Mouse (Mus musculus) heart, adult 18-20 months (tissue): ENCODE results near the gene Emc8. TPM values are rescaled to one million over a fixed set of nuclear protein-coding genes. Genes with fewer than 3 reads are reported as not detected.

Experiments
- DNase-seq, 2 experiments: peaks; one replicate each; pipeline ENCODE4 v3.0.0; 2021 to 2022; ENCODE audit warnings: mixed read lengths in 1 of 2
- total RNA-seq, 2 experiments: library from RNA; stranded (reverse); gene quantifications; 2 replicates each; pipeline ENCODE4 v1.2.3; 2021

Gene Emc8
- total RNA-seq, 2 experiments from 2014 or later: 42.7 to 46.4 TPM

GRCm38 (mm10) chr8:120685591-120685990, 17.2 kb upstream of the Emc8 start:
- no peak for DNase-seq

- peak; percentile 71 to 85 for DNase-seq
These were observed 16.7 kb upstream of the Emc8 start for GRCm38 (mm10) chr8:120685097-120685496.

- no peak for DNase-seq
These were observed 15.7 kb upstream of the Emc8 start for GRCm38 (mm10) chr8:120684082-120684481.

GRCm38 (mm10) chr8:120683602-120684001, 15.2 kb upstream of the Emc8 start:
- DNase-seq: peak; percentile 78 to 88

- DNase-seq: no peak
These were observed 12.7 kb upstream of the Emc8 start for GRCm38 (mm10) chr8:120681113-120681512.

GRCm38 (mm10) chr8:120680405-120680804, 12.0 kb upstream of the Emc8 start:
- DNase-seq: peak in 1 of 2 experiments; percentile 64

GRCm38 (mm10) chr8:120679629-120680387, 11.4 kb upstream of the Emc8 start:
- no peak for DNase-seq

GRCm38 (mm10) chr8:120678447-120678846, 10.1 kb upstream of the Emc8 start:
- DNase-seq: peak; percentile 79 to 96

GRCm38 (mm10) chr8:120675718-120676117, 7.3 kb upstream of the Emc8 start:
- no peak for DNase-seq

GRCm38 (mm10) chr8:120673298-120673697, 4.9 kb upstream of the Emc8 start:
- no peak for DNase-seq

GRCm38 (mm10) chr8:120672626-120673229, 4.4 kb upstream of the Emc8 start:
- no peak for DNase-seq

GRCm38 (mm10) chr8:120671775-120672174, 3.4 kb upstream of the Emc8 start:
- no peak for DNase-seq

- DNase-seq: peak; percentile 94 to 95
These were observed 606 bp downstream of the Emc8 start, which contains the start of the genes Gm27021 and Cox4i1 for GRCm38 (mm10) chr8:120667561-120668373. TSS of gene Gm27021 (minus strand) at chr8:120668079. TSS of gene Cox4i1 (plus strand) at chr8:120668222.

GRCm38 (mm10) chr8:120666807-120667470, 1.4 kb downstream of the Emc8 start:
- DNase-seq: no peak

GRCm38 (mm10) chr8:120665726-120666455, 2.5 kb downstream of the Emc8 start:
- no peak for DNase-seq

- DNase-seq: no peak
These were observed 3.8 kb downstream of the Emc8 start for GRCm38 (mm10) chr8:120664566-120664965.

- DNase-seq: no peak
These were observed 11.0 kb downstream of the Emc8 start for GRCm38 (mm10) chr8:120657415-120657814.

GRCm38 (mm10) chr8:120656322-120657052, 11.9 kb downstream of the Emc8 start:
- DNase-seq: no peak

- DNase-seq: no peak
These were observed 20.8 kb downstream of the Emc8 start, which contains the start of gene 1190005I06Rik for GRCm38 (mm10) chr8:120647532-120647931. TSS of gene 1190005I06Rik (minus strand) at chr8:120647632.

- peak; percentile 85 to 87 for DNase-seq
These were observed 23.7 kb downstream of the Emc8 start for GRCm38 (mm10) chr8:120644663-120645062.
